Mouse (Mus musculus): Measurements from ENCODE around the gene H2-M10.6.
A peak's percentile ranks its signal among the peaks of the same experiment; 100 is the strongest.
"Not testable (repeated sequence)": the region's sequence is repeated elsewhere in the genome, so short reads cannot be mapped to it uniquely, and the experiment has no call there.

The H2-M10.6 gene

GRCm38 (mm10) chr17:36811871-36812270, at the start of gene H2-M10.6:
Gene H2-M10.6, plus strand, starts transcription at chr17:36812171.
- no peak for DNase-seq (ENCODE audit: extremely low read depth, low read depth, low spot score)

DNA sequence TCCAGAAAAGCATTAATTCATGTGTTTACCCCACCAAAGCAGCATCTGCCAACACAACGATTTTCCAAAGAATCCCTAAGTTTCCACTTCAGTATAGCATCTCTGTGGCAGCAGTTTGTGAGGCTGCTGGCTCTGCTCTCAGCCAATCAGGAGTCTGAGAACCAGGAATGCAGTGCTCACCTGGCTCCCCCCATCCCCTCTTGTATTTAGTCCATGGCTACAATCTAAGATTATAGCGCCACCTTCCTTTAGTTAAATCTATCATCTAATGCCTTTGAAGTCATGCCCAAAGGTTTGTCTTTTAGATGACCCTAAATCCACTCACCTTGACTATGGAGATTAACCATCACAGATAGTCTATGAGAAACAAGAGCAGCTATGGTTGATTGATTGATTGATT, 48.2 kb upstream of the H2-M10.6 start:
- DNase-seq (ENCODE audit: extremely low read depth, low read depth, low spot score) = no peak

- not testable (repeated sequence) for DNase-seq (ENCODE audit: extremely low read depth, low read depth, low spot score)
These were observed 47.7 kb upstream of the H2-M10.6 start for GRCm38 (mm10) chr17:36764244-36764643.

GRCm38 (mm10) chr17:36765403-36765802, 46.6 kb upstream of the H2-M10.6 start:
- not testable (repeated sequence) for DNase-seq (ENCODE audit: extremely low read depth, low read depth, low spot score)

GRCm38 (mm10) chr17:36772610-36773009, 39.4 kb upstream of the H2-M10.6 start, which contains the start of gene H2-M10.5:
Gene H2-M10.5, plus strand, starts transcription at chr17:36772910.
- not testable (repeated sequence) for DNase-seq (ENCODE audit: extremely low read depth, low read depth, low spot score)

GRCm38 (mm10) chr17:36781533-36781932, 30.4 kb upstream of the H2-M10.6 start:
- DNase-seq (ENCODE audit: extremely low read depth, low read depth, low spot score) = no peak

DNA sequence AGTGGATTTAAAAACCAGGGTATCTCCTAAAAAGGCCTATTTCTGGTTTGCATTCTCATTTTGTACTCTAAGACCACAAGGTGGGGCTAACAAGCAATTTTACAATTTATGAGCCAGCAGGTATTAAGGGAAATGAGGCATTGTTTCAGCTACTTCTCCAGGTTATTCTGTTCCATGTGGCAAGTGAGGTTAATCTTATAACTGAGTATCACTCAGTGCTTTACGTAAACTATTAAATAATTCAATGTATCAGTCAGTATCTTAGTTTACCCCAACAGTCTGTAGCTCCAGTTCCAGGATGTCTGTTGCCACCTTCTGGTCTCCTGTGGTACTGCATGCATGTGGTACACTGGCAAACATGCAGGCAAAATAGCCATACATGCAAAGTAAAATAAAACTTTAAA, 25.5 kb upstream of the H2-M10.6 start:
- not testable (repeated sequence) for DNase-seq (ENCODE audit: extremely low read depth, low read depth, low spot score)

DNA sequence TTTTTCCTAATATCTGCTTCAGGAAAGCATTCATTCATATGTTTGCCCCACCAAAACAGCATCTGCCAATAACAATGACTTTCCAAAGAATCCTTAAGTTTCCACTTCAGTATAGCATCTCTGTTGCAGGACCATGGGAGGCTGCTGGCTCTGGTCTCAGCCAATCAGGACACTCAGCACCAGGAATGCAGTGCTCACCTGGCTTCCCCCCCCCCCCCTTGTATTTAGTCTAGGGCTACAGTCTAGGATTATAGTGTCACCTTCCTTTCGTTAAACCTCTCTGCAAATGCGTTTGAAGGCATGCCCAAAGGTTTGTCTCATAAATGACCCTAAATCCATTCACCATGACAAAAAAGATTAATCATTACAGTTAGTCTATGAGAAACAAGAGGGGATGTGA, 23.6 kb upstream of the H2-M10.6 start:
- DNase-seq (ENCODE audit: extremely low read depth, low read depth, low spot score) = no peak

GRCm38 (mm10) chr17:36788801-36789200, 23.2 kb upstream of the H2-M10.6 start:
- DNase-seq (ENCODE audit: extremely low read depth, low read depth, low spot score) = not testable (repeated sequence)

- no peak for DNase-seq (ENCODE audit: extremely low read depth, low read depth, low spot score)
These were observed 12.5 kb upstream of the H2-M10.6 start for GRCm38 (mm10) chr17:36799493-36799892.

- DNase-seq (ENCODE audit: extremely low read depth, low read depth, low spot score) = not testable (repeated sequence)
These were observed 12.0 kb upstream of the H2-M10.6 start for GRCm38 (mm10) chr17:36799921-36800462.

- DNase-seq (ENCODE audit: extremely low read depth, low read depth, low spot score) = no peak
These were observed 12.0 kb downstream of the H2-M10.6 start for GRCm38 (mm10) chr17:36824005-36824404.

DNA sequence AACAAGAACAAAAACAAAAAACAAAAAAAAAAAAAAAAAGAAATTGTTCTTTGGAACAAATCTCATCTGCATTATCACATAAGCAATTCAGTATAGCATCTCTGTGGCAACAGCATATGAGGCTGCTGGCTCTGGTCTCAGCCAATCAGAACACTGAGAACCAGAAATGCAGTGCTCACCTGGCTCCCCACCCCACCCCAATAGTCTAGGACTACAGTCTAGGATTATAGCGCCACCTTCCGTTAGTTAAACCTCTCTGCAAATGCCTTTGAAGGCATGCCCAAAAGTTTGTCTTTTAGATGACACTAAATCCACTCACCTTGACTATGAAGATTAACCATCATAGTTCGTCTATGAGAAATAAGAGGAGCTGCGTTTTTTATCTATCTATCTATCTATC, 13.6 kb downstream of the H2-M10.6 start:
- no peak for DNase-seq (ENCODE audit: extremely low read depth, low read depth, low spot score)

DNA sequence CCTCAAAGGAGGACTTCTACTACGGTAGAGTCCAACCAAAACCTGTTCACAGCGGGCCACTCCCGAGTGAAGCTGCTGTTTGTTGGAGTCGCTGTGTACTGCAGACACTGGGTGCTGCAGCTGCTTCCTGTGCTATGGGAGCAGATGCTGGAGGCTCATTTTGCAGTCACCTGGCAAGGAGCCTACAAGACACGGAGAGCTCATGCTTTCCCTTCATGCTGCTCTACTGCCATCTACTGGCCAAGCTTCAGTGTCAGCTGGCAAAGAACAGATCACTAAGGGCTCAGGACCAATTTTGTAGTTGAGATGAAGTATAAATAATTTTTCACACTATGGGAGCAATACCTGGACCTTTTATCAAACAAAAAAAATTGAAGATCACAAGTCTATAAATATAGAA, 14.0 kb downstream of the H2-M10.6 start:
- DNase-seq (ENCODE audit: extremely low read depth, low read depth, low spot score) = not testable (repeated sequence)

DNA sequence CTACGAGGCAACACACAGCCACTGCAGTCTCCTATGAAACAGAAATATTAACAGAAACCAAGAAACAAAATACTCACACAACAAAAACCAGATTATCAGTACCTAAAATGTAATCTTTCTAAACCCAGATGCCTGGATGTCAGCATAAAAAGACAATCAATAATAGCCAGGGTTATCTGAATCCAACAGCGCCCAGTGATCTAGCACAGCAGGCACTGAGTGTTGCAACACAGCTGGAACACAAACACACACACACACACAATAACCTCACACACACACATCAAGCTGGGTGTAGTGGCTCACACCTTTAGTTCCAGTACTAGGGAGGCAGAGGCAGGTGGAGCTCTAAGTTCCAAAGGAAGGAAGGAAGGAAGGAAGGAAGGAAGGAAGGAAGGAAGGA, 16.5 kb downstream of the H2-M10.6 start:
- no peak for DNase-seq (ENCODE audit: extremely low read depth, low read depth, low spot score)

- DNase-seq (ENCODE audit: extremely low read depth, low read depth, low spot score) = no peak
These were observed 18.5 kb downstream of the H2-M10.6 start for GRCm38 (mm10) chr17:36830470-36830869.

DNA sequence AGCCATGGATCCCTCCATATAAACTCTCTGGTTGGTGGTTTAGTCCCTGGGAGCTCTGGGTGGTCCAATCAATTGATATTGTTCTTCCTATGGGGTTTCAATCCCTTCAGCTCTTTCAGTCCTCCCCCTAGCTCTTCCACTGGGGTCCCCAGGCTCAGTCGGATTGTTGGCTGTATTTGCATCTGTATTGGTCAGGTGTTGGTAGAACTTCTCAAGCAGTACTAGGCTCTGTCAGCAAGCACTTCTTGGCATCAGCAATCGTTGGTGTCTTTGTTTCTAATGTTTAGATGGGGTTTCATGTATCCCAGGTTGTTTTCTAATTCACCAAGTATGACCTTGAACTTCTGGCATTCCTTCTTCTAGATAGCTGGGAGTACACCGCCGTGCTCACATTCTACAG, 20.7 kb downstream of the H2-M10.6 start:
- DNase-seq (ENCODE audit: extremely low read depth, low read depth, low spot score) = no peak

DNA sequence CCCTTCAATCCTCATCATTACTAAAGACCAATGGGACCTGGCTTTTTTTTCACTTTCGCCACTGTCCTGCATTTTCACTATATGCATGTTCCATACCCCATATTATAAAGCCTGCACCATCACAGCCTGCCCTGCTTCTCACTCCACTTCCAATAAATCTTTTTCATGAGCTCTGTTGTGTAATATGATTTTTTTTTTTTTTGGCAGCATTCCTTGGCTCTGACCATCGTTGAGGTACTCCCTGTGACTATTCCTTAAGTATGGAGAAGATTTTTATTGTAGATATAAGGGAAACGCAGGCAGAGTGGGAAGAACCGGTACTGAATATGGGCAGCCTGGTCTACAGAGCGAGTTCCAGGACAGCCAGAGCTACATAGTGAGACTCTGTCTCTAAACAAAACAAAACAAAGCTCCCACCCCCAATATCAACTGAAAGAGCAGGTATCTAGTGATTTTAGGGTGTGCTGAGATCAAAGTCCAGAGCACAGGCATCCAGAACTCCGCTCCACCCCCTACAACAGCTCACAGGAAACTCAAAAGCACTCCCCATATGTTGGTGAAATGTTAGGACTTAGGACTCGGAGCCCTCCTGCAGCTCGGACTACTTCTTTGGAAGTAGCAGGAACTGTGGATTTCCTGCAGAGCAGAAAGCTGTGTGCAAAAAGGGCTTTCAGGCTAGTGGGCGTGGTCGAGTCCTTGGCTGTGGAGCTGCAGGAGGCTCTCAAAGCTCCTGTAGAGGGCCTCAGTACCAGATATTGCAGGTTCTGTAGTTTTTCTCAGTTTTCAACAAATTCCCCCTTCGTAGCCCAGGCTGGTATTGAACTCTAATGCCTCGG, 23.8 kb downstream of the H2-M10.6 start:
- no peak for DNase-seq (ENCODE audit: extremely low read depth, low read depth, low spot score)

- no peak for DNase-seq (ENCODE audit: extremely low read depth, low read depth, low spot score)
These were observed 24.4 kb downstream of the H2-M10.6 start for GRCm38 (mm10) chr17:36836427-36836812.

DNA sequence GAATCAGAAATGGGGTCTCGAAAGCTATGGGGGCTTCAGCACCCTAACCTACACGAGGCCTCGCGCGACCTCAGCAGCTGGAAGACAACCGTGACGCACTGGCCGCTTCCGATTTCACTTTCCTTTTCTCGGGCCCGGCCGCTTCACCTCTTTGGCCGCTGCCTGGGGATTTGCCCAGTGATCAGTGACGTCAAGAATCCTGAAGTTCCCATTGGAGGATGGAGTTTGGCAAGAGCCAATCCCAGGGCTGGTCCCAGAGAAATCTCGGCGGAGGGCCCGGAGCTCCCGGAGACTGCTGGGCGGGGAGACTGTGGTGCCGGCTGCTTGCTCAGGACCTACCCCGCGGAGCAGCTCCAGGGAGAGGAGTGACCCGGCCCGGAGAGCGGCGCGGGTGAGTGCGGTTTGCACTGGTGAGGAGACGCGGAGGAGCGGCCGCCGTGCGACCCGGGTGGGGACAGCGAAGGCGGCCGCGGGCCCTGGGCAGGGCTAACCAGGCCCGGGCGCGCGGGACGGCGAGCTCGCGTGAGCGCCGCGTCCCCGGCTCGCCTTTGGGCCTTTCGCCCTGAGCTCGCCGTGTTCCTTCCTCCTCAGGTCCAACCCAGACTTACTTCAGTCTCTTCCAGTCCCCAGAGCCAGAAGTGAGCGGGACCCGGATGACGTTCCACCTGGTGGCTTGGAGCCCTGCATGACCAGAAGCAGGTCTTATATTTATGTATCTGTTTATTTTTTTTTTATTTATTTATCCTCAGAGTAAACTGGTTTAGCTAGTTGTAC, 25.1 kb downstream of the H2-M10.6 start, which contains the start of gene Trim26:
Gene Trim26, plus strand, starts transcription at position 261 of the 774 bp plus-strand sequence.
- DNase-seq (ENCODE audit: extremely low read depth, low read depth, low spot score) = peak; percentile 68

- no peak for DNase-seq (ENCODE audit: extremely low read depth, low read depth, low spot score)
These were observed 27.0 kb downstream of the H2-M10.6 start for GRCm38 (mm10) chr17:36839001-36839400.

DNA sequence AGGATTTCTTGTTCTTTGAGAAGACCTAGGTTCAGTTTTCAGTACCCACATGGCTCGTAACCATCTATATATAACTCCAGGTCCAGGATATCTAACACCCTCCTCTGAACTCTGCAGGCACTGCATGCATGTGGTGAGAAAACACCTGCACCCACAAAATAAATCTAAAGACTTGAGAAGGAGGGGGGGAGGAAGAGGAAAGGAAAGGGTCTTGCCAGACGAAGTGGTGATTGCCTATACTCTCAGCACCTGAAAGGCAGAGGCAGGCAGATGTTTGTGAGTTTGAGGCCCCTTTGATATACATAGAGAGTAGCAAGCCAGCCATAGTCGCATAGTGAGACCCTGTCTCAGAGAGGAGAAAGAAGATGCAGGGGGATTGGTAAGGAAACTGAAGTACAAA, 28.0 kb downstream of the H2-M10.6 start:
- no peak for DNase-seq (ENCODE audit: extremely low read depth, low read depth, low spot score)
